Mouse (Mus musculus) frontal cortex, adult (tissue): ENCODE results near the gene Timeless.
A peak's percentile ranks its signal among the peaks of the same experiment; 100 is the strongest.
"Not testable (repeated sequence)": the region's sequence is repeated elsewhere in the genome, so short reads cannot be mapped to it uniquely, and the experiment has no call there.

Experiments used
- ATAC-seq: cut with Nextera tagmentation; 2 replicates; pipeline ENCODE4 v1.9.2; 2017; ENCODE audit warnings: mild to moderate bottlenecking, moderate library complexity, mixed read lengths; ENCODE audit not compliant: low TSS enrichment

The Timeless gene

DNA sequence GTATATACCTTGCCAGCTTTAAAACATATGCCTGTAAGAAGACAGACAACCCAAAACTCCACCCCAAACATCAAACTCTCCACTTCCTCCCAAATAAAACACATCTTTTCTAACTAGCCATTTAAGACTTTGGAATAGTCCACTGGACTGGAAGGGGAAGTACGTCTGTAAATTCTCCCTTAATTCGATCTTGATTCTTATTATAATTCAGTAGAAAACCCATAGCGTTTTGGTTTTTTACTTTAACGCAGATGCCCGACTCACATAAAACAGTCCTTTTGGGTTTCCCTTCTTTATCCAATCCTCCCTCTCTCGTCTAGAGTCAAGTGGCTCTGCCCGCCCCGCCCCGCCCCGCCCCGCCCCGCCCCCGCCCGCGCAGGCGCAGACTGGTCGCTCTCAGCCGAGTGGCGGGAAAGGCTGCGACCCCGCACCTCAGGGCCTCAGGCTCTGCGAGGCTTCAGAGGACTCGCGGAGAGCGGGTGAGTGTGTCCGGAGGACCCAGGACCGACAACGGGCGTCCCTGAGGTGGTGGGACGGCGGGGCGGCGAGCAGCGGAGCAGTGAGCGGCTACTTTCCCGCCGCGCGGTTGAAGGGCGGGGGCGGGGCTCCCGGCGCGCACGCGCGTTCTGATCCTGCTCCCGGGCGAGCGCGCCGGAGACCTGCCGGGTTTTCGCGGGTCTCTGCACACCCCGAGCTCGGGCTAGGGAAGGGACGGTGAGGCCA, at the start of gene Timeless:
Gene Timeless (plus strand): TSS at position 369 of the 723 bp plus-strand sequence.
- peak; percentile 69 for ATAC-seq

DNA sequence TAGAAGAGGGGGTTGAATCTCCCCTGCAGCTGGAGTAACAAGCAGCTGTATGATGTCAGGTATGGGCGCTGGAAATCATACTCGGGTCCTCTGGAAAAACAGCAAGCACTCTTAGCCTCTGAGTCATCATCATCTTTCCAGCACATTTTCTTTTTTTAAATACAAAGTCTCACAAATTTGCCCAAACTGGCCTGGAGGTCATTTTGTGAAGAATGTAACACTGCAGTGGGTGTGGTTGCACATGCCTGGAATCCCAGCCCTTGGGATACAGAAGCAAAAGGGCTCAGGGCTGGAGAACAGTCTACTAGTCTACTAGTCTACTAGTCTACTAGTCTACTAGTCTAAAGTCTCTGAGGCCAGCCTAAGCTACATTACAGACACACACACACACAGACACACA, 47.6 kb upstream of the Timeless start:
- no peak for ATAC-seq

DNA sequence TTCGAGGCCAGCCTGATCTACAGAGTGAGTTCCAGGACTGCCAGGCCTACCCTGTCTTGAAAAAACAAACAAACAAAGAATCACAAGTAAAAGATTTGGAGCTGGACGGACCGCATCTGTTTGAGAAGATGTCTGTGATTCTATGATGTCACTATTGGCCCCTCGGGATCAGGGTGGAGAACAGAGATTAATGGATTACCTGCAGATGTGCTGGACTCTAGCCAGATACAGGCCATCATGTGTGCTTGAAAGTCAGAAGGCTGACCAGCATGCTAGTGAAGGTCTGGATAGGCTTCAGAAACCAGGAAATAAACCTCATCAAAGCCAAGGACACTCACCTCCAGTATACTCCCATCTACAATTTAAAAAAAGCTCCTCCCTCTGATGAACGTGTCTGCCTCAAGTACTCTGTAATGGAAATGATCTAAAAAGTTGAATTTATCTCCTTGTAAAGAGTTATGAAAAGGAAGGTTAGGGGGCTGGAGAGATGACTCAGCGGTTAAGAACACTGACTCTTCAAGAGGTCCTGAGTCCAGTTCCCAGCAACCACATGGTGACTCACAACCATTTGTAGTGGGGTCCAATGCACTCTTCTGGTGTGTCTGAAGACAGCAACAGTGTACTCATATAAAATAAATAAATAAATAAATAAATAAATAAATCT, 46.5 kb upstream of the Timeless start:
- no peak for ATAC-seq

DNA sequence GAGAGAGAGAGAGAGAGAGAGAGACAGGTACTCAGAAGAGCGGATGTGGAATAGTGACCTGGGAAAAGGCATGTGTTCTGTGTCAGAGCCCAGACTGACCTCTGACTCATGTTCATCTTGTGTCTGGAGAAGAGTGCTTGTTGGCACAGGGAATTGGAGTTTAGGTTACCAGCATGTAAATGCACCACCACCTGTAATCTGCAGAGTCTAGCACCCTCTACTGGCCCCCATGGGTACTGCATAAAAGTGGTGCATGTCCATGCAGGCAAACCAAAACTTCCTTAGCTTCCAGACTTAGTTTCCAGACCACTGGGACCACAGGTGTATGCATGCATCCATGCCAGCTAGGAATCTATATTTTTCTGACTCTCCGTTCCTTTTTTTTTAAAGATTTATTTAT, 45.9 kb upstream of the Timeless start:
- ATAC-seq, result no peak; the same call in 1 of the 2 replicates

DNA sequence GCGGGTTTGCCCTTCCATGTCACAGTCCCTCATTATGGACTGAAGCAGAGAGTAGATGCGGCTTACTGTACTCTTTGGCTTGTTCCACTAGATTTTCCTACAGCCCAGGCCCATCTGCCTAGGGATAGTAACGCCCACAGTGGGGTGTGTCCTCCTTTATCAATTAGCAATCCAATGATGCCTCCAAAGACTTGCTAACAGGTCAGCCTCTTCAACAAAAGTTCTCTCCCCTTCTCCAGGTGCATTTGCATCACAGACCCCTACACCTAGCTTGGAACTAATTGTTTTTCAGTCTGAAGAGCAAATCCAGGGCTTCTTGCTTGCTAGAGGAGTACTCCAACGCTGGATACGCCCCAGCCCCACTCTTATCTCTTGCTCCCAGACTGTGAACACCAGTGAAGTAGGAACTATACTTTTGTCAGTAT, 44.7 kb upstream of the Timeless start:
- ATAC-seq, result no peak

DNA sequence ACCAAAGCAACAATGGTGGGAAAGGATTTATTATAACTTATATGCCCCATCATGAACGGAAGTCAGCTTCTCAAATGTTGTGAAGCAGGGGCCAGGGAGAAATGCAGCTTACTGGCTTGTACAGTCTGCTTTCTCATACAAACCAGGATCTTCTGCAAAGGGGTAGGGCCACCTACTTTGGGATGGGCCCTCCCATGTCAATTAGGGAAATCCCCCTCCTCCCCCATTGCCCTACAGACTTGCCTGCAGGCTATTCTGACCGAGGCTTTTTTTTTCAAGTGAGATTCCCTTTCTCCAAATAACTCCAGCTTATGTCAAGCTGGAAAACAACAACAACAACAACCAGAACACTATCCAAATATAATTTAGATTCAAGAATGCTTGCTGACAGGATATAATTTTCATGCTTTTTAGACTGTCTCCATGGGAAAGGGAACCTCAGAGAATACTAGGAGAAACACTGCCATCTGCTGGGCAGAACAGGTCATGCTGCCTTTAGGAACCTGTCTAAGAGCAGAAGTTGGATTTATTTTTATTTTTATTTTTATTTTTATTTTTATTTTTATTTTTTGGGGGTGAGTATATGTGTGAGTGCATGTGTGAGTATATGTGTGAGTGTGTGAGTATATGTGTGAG, 43.5 kb upstream of the Timeless start:
- ATAC-seq, result no peak; the same call in 1 of the 2 replicates

DNA sequence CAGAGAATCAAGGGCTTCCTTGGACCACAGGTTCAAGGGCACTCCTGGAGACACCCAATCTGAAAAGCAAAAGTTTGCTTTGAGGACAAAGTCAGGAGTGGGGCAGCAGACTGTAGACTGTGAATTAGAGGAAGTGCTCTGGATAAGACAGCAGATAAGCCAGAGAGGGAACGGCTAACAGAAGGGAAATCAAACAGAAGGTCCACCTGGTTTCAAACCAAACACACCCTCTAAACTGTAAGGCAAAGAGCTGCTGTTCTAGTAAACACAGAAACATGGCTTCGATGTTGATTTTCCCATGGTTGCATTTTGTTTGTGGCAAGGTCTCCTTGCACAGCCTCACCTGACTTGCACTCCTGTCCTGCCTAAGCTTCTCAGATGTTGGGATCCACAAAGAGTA, 40.4 kb upstream of the Timeless start:
- ATAC-seq, result no peak

DNA sequence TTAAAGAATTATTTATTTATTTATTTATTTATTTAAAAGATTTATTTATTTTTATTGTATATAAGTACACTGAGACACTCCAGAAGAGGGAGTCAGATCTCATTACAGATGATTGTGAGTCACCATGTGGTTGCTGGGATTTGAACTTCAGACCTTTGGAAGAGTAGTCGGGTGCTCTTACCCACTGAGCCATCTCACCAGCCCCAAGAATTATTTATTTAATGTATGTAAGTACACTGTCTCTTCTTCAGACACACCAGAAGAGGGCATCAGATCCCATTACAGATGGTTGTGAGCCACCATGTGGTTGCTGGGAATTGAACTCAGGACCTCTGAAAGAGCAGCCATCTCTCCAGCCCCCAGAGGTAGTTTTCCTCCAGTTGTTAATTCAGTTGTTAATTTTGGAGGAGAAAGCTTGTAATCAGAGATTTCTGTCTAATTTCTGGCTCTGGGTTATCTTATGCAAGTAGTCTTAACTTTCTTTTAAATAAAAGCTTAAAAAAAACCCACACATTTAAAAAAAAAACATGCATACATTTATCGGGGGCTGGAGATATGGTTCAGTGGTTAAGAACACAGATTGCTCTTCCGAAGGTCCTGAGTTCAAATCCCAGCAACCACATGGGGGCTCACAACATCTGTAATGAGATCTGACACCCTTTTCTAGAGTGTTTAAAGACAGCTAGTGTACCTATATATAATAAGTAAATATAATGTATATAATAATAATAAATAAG, 39.7 kb upstream of the Timeless start:
- ATAC-seq, result not testable (repeated sequence)

DNA sequence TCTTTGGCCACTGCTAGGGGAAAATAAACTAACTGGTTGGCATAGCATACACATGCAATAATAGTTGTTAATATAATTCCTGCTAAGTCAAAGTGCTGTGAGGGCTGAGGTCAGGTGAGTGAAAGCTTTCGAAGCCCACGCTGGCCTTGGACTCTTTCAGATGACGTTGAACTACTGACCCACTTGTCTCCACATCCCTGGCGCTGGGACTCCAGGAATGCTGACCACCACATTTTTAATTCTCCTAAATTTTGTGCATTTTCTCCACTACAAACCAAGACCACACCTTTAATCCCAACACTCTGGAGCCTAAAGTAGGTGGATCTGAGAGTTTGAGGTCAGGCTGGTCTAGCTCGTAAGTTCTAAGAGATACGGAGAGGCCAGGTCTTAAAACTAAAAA, 38.8 kb upstream of the Timeless start:
- no peak for ATAC-seq

DNA sequence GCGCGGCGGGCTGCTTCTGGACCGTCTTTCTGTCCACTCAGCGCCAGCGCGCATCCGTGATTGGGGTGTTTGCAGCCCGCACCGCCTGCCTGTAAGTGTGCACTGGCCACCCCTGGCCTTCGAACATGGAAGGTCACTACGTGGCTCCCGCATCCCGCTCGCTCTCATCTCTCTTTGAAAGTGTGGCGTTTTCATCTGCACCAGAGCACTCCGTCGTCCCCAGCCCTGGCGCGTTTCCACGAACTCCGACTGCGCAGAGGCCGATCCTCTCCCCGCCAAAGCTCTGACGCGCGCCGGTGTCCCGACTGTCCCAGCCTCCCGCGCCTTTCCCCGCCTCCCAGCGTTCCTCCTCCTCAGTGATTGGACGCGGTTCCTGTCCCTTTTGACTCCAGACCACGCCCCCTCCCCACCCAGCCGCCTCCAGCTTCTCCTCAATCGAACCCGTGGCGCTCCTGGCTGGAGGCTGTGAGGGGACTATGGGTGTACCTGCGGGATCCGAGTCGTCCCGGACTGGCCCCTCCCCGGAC, 37.8 kb upstream of the Timeless start, which contains the start of gene Gls2:
Gene Gls2 (plus strand): TSS at position 434 of the 527 bp plus-strand sequence.
- peak; percentile 95 for ATAC-seq

DNA sequence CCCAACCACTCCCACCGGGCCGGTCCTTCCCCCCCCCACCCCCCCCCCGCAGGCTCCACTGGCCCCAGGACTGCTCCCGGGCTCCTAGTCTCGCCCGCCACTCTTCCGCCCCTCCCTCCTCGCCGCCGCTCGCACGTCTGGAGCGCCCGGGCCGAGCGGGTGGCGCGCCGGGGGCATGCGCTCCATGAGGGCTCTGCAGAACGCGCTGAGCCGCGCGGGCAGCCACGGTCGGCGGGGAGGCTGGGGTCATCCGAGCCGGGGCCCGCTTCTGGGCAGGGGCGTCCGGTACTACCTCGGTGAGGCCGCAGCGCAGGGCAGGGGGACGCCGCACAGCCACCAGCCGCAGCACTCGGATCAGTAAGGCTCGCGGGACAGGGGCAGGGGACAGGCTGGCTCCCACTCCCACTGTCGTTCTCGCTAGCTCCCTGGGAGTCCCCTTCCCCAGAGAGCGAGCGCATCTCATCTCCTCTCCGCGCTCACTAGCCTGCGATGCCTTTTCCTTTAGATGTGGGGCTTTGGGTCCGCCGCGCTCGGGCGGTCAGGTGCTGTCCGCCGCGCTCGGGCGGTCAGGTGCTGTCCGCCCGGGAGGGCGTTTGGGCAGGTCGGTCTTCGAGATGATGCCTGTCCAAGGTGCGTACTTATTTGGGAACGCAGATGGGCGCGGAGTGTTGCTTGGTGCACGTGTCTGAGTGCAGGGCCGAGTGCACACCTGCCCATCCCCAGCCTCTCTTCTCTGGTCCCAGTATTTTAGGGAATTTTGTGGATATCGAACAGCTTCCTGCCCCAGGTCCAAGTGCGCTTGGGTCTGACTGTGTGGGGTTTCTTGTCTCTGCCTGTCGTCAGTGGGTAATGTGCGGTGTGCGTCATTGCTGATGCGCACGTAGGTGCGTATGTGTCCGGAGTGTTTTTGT, 37.1 kb upstream of the Timeless start:
- peak; percentile 78 for ATAC-seq

DNA sequence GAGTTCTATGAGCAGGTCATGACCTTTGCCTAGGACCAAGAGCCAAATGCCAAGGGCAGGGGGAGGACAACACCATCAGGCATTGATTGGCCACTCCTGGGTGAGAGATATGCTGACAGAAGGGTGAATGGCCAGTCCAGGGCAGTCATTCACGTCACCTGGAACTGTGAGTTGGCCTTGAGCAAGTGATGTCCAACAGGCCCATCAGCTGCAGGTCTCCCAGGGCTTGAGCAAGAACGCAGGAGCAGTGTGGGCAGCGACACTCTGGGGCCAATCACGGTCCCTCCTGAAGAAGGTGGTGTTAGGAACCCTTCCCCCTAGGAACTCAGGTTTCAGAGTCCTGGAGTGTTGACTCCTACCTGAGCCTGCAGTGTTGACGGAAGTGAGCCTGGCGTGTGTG, 30.0 kb upstream of the Timeless start:
- ATAC-seq, result no peak

DNA sequence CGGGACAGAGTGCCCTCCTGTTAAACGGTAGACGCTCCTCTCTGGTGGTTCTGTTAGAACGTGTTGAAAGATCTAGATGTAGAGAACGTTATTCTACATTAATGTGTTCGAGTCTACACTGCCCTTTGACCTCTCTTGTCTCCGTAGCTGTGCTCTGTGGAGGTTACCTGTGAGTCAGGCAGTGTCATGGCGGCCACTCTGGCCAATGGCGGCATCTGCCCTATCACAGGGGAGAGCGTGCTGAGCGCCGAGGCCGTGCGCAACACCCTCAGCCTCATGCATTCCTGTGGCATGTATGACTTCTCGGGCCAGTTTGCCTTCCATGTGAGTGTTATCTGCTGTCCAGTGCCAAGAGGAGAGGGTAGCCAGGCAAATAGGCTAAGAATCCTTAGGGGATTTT, 26.9 kb upstream of the Timeless start:
- no peak for ATAC-seq

DNA sequence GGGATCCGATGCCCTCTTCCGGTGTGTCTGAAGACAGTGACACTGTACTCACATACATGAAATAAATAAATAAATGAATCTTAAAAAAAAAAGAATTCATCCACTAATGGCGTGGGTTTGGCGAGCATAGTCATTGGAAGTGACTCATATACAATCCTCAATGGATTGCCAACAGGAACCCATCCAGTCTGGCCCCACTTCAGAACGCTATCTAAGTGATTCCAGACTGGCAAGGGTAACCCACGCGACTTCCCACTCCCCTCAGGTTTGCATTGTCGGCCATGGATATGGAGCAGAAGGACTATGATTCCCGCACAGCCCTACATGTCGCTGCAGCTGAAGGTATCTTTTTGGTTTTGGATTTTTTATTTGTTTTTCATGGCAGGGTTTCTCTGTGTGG, 23.5 kb upstream of the Timeless start:
- ATAC-seq, result no peak

DNA sequence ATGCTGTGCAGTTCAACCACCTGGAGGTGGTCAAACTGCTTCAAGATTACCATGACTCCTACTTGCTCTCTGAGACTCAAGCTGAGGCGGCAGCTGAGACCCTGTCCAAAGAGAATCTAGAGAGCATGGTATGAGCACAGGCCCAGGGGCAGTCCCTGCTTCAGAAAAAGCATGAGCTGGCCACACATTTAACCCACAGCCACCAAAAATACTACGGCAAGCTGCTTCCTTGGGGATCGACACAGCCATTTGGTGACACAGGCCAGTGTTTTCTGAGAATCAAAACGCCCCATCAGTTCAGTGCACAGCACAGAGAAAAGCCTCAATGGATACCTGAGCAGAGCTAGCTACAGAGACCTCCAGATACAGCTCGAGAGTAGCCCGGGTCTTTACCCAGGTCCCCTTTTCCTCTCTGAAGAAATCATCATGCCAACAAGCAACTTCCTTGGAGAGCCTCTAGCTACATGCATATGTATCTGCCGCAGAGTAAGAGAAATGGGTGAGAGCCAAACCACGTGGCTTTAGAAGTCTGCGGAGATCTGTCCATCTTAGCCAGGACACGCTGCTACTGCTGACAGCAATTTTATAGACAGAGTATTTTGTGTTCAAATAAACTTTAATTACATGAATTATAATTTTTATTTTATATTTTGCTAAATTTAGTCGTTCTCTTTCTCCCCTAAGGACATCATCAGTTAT, 22.4 kb upstream of the Timeless start:
- no peak for ATAC-seq

DNA sequence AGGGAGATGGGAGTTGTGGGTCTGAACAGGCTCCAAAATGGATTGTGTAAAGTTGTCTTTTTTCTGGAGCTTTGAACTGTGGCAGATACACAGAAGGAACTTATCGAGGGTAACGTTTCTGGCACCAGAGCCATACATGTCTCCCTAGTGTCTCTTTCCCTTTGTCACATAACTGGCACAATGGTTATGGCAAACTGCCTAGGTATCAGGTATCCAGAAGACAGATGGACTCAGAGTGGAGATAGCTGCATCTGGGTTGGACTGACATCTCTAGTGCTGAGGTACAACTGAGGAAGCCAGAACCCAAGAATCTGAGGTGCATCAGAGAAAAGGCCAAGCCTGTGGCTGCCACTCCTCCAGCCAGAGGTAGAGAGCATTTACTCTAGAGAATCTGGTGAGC, 21.7 kb upstream of the Timeless start:
- no peak for ATAC-seq

DNA sequence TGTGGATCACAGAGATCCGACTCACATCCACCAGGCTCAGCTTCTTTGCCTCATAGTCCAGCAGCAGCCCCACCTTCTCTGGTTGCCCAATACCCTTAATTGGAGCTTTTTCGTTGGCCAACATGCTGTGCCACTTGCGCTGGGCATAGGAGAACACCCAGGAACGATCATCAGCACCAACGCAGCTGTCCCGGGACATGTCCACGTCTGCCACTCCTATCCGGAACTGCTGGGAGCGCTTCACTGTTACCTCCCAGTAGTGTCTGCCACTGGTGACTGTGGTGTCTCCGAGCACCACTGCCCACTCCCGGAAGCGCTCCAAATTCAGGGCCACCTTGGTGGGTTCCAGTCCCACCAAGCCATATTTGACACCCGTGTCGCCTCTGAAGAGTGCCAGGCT, 20.9 kb upstream of the Timeless start:
- ATAC-seq, result no peak

DNA sequence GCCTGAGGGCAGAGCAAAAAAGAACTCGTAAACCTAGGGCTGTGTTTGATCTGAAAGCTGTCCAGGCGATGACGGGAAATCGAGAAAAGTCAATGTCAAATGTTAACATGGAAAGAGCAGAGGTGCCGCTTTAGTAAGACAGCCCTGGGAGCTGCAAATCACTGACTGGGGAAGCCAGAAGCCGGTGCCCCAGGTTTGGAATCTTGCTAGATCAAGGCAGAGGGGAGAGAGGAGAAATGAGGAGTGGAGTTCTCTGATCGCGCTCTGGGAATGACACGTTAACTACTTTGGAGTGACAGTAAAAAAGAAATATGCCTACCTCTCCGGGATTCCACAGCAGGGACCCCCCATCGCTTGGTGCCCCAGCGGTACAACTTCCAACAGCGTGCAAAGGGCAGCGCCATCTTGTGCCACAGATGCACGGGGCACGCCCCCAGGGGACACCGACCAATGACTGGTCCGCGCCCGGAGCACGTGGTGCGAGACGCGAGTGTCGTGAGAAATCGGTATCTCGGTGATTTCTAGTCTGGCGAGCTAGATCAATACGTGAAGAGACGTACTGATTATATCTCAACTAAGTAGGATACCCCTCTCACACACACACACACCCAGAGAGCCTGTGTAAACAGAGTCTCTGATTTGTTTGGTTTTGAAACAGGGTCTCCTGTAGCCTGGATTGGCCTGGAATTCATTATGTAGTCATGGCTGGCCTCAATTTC, 20.3 kb upstream of the Timeless start, which contains the start of gene Spryd4:
Gene Spryd4 (minus strand): TSS at position 418 of the 719 bp plus-strand sequence.
- peak; percentile 90 for ATAC-seq

DNA sequence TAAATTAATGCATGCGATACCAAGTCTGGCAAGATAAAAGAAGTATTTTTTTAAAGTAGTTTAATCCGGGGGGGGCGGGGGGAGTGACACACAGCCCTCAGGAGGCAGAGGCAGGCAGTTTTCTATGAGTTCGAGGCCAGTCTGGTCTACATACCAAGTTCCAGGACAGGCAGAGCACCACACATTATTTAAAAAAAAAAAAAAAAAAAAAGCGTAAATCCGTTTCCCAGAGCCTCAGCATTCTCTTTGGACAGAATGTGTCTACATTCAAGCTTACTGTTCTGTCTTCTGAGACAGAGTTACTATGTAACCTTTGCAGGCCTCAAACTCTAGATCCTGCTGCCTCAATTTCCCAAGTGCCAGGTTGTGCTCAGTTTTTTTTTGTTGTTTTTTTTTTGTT, 19.7 kb upstream of the Timeless start:
- no peak for ATAC-seq
